Mouse (Mus musculus): ENCODE measurements around the gene Slc12a7.

DNA sequence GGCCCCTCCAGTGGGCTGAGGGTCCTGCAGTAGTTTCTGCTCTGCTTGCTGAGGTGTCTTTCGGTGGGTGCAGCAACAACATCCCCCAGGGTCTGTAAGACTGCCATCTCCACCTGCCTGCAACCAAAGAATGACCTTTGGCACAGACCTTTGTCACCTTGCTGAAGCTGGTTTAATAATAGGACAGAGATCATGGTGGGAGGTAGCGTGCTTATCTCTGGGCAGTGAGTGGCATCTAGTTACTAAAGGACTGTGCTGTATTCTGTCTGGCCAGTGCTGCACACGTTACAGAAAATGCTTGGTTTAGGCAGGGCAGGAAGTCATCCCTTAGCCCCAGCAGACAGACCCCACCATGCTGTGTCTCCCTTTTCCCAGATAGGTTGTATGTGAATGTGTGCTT, 22.9 kb downstream of the Slc12a7 start:
- TF ChIP-seq GATA1 (IDR thresholded peaks at IDR 0.05; ENCODE audit: low read length) (no peak), TAL1 (IDR thresholded peaks at IDR 0.05; ENCODE audit: low read length) (no peak)

Data from erythroblast, embryonic 14.5 days (primary cell).